Mouse (Mus musculus) embryonic fibroblast, embryonic 13.5 days (primary cell): ENCODE measurements at regions not wholly inside any gene's neighbourhood (a gene's known extent, or its start where the extent isn't known, plus 50 kb on each side); places are given as distances from the start of the nearest gene placed in this dataset.

Source experiments
- CTCF ChIP-seq: IDR thresholded peaks from 2 replicates; pipeline ENCODE4 v1.5.1; 2011; ENCODE audit warnings: mild to moderate bottlenecking, control low read depth, low read length, moderate library complexity, borderline replicate concordance; ENCODE audit not compliant: insufficient read depth
- POLR2A ChIP-seq: IDR thresholded peaks from 2 replicates; pipeline ENCODE4 v1.6.1; 2011; ENCODE audit warnings: low read depth, mild to moderate bottlenecking, control low read depth, low read length, moderate library complexity

DNA sequence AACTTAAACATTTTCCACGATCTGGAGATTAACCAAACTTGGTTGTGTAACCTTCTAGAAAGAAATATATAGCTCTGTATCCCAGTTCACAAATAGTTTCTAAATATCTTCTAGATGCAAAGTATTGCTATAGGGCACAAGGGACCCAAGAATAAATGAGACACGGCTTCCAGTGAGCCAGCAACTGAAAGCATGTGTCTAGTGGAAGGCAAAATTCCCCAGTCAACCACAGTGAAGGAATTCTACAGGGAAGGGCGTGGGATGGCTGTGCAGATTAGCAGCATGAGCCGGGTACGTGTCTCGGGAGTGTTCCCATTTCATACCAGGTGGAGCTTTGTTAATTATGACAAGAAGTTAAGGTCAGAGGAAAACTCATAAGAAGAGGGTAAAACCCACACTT is 449.0 kb upstream of the Kazn start:
- no peak for TF ChIP-seq POLR2A
- TF ChIP-seq CTCF = no peak
